Mouse (Mus musculus) small intestine, adult 2 months (tissue): ENCODE measurements around the gene Atg5. TPM values are rescaled to one million over a fixed set of nuclear protein-coding genes. Genes with fewer than 3 reads are reported as not detected.
"Not testable (repeated sequence)": the region's sequence is repeated elsewhere in the genome, so short reads cannot be mapped to it uniquely, and the experiment has no call there.

Source experiments
- H3K27ac ChIP-seq: fragments of 200-500 bp; 2 replicates; pipeline ENCODE4 v1.5.1; 2012; ENCODE audit warnings: low read depth, low read length, control low read depth, inconsistent platforms; ENCODE audit not compliant: insufficient read depth
- H3K27me3 ChIP-seq: fragments of 200-500 bp; 2 replicates; pipeline ENCODE4 v1.6.1; 2012; ENCODE audit warnings: mild to moderate bottlenecking, moderate library complexity, low read length, inconsistent platforms; ENCODE audit not compliant: control insufficient read depth, insufficient read depth
- H3K36me3 ChIP-seq: fragments of 200-500 bp; 2 replicates; pipeline ENCODE4 v1.6.1; 2012; ENCODE audit warnings: mild to moderate bottlenecking, low read length, control low read depth, inconsistent platforms; ENCODE audit not compliant: control insufficient read depth, insufficient read depth
- H3K4me1 ChIP-seq: fragments of 200-500 bp; 2 replicates; pipeline ENCODE4 v1.6.1; 2012; ENCODE audit warnings: low read length, inconsistent platforms, mixed read lengths; ENCODE audit not compliant: control insufficient read depth, insufficient read depth, insufficient read length
- H3K4me3 ChIP-seq: fragments of 200-500 bp; 2 replicates; pipeline ENCODE4 v1.5.1; 2012; ENCODE audit warnings: low read depth, mild to moderate bottlenecking, control low read depth, inconsistent platforms, low read length, moderate library complexity
- CTCF ChIP-seq: fragments of 200-500 bp; IDR thresholded peaks from 2 replicates; pipeline ENCODE4 v1.5.1; 2012; ENCODE audit warnings: low read depth, mild to moderate bottlenecking, control low read depth, inconsistent platforms, low read length, moderate library complexity, mixed read lengths; ENCODE audit not compliant: insufficient replicate concordance, insufficient read length; ENCODE audit errors: extremely low read depth
- POLR2A ChIP-seq: fragments of 200-500 bp; IDR thresholded peaks from 2 replicates; pipeline ENCODE4 v1.6.1; 2012; ENCODE audit warnings: low read depth, mild to moderate bottlenecking, control low read depth, inconsistent platforms, low read length, moderate library complexity
- WGBS: fragments of 180-500 bp; shearing (Covaris S2); methylation state at CpG from one replicate; pipeline ENCODE4 v1.1.7; 2018; 5-methylcytosine and 5-hydroxymethylcytosine counted together
- polyA plus RNA-seq: library from polyadenylated mRNA; depleted of rRNA; stranded (reverse); fragments of >200 nt; gene quantifications from 2 replicates; pipeline ENCODE4 v1.2.3, GENCODE M21; 2012

The Atg5 gene
- polyA plus RNA-seq, 1 experiment = 6.4 TPM

DNA sequence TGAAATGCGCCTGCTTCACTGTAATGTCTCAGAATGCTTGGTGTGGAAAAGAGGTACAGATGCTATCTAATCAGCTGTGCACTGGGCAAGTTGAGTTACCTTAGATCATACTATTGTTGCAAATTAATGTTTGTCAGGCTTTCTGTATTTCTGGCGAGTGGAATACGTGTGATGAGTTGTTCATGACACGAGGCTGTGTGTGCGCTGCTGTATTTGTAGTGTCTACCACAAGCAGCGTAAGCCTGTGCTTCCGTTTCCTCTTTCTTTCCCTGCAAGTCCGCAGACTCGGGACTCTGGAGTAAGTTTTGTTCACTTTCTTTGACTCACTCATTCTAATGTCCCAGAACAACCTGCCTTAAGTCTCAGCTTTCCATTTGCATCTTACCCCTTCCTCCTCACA lies 58.9 kb downstream of the Atg5 start:
- 92% methylated on average over 9 of the region's 9 CpGs for WGBS
- no peaks in the 10 kb centered on the region for H3K4me1 ChIP-seq
- no peak overlapping the region for H3K27ac ChIP-seq
- TF ChIP-seq POLR2A (no peak), CTCF (no peak)
- no peaks in the 10 kb centered on the region for H3K27me3 ChIP-seq
- 0 out of 2 replicates have a peak, but pooled peaks cover 3% of the 10 kb centered on the region for H3K36me3 ChIP-seq
- no peak overlapping the region for H3K4me3 ChIP-seq

DNA sequence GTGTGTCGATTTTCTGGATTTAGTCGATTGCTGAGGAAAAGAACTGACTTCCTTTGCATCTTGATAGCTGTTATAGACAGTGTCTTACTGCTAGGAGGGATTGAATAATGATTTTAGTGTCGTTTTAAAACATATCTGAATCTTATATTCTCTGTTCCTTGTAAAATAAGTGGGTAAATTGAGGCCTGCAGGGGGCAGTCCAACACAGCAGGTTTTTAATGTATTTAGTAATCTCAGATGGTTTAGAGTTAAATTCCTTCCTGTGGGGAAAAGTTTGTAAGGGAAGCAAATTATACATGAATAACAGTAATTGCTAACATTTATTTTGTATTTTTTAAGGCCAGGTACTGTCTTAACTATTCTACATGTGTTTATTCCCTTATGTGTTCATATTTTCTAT lies 60.2 kb downstream of the Atg5 start:
- H3K4me1 ChIP-seq = no peaks in the 10 kb centered on the region
- H3K27ac ChIP-seq = no peak overlapping the region
- TF ChIP-seq POLR2A = no peak
- TF ChIP-seq CTCF = no peak
- 32% methylated on average over 3 of the region's 3 CpGs for WGBS
- H3K4me3 ChIP-seq = no peak overlapping the region
- no peaks in the 10 kb centered on the region for H3K36me3 ChIP-seq
- no peaks in the 10 kb centered on the region for H3K27me3 ChIP-seq

GRCm38 (mm10) chr10:44330717-44331116 lies 62.6 kb downstream of the Atg5 start:
- TF ChIP-seq CTCF = no peak
- TF ChIP-seq POLR2A = no peak
- H3K4me1 ChIP-seq = no peaks in the 10 kb centered on the region
- no peak overlapping the region for H3K27ac ChIP-seq
- H3K4me3 ChIP-seq = no peak overlapping the region
- WGBS = 92% methylated on average over 1 of the region's 1 CpGs
- no peaks in the 10 kb centered on the region; the same call in 1 of the 2 replicates for H3K36me3 ChIP-seq
- no peaks in the 10 kb centered on the region for H3K27me3 ChIP-seq

- no peaks in the 10 kb centered on the region for H3K4me1 ChIP-seq
These were observed 63.3 kb downstream of the Atg5 start for GRCm38 (mm10) chr10:44331469-44331868.

GRCm38 (mm10) chr10:44332656-44333055 lies 64.5 kb downstream of the Atg5 start:
- H3K4me3 ChIP-seq, H3K27ac ChIP-seq, H3K27me3 ChIP-seq, H3K4me1 ChIP-seq, H3K36me3 ChIP-seq: not testable (repeated sequence)
- 76% methylated on average over 3 of the region's 3 CpGs for WGBS

More at GRCm38 (mm10) chr10:44331469-44331868, 63.3 kb downstream of the Atg5 start:
- Histone ChIP-seq H3K4me3 (no peak overlapping the region), H3K27ac (no peak overlapping the region), H3K27me3 (no peaks in the 10 kb centered on the region), H3K36me3 (peaks cover 2% of the 10 kb centered on the region; the same call in 1 of the 2 replicates)
- TF ChIP-seq CTCF (no peak), POLR2A (no peak)
- WGBS = 58% methylated on average over 2 of the region's 2 CpGs

- not testable (repeated sequence) for H3K4me3 ChIP-seq, H3K27ac ChIP-seq, H3K27me3 ChIP-seq, H3K36me3 ChIP-seq, H3K4me1 ChIP-seq
- WGBS = 43% methylated on average over 3 of the region's 3 CpGs
These were observed 68.7 kb downstream of the Atg5 start for GRCm38 (mm10) chr10:44336641-44337382.

- WGBS = 92% methylated on average over 6 of the region's 6 CpGs
- H3K27me3 ChIP-seq = no peaks in the 10 kb centered on the region
- H3K27ac ChIP-seq = no peak overlapping the region
- no peaks in the 10 kb centered on the region for H3K4me1 ChIP-seq
- no peak for TF ChIP-seq POLR2A
- no peak overlapping the region for H3K4me3 ChIP-seq
- peaks cover 2% of the 10 kb centered on the region; the same call in 1 of the 2 replicates for H3K36me3 ChIP-seq
These were observed 70.4 kb downstream of the Atg5 start for GRCm38 (mm10) chr10:44338571-44338970.

DNA sequence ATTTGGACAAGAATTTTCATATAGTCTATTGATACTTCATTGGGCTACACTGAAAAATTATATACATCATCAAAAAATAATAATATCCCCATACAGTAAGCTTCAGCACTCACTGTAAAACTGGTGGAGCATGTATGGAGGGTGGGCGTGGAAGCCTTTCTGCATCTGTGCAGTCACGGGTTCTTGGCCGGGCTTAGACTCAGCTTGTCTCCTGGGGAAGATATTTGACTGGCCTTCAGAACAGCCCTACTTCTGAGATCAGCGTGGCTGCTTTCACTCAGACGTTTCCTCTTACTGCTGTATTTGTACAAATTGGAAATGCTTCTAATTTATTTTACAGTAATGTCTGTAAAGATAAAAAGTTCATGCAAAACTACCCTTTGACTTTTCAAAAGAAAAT lies 71.2 kb downstream of the Atg5 start:
- TF ChIP-seq CTCF = no peak
- TF ChIP-seq POLR2A = no peak
- Histone ChIP-seq H3K27ac (no peak overlapping the region), H3K4me3 (no peak overlapping the region), H3K4me1 (no peaks in the 10 kb centered on the region), H3K36me3 (peaks cover 2% of the 10 kb centered on the region; the same call in 1 of the 2 replicates), H3K27me3 (no peaks in the 10 kb centered on the region)
- WGBS = 80% methylated on average over 5 of the region's 5 CpGs
